Mouse (Mus musculus): ENCODE measurements around the gene Entpd1. TPM values are rescaled to one million over a fixed set of nuclear protein-coding genes. Genes with fewer than 3 reads are reported as not detected.

Entpd1 gene
- polyA plus RNA-seq, 1 experiment from 2014 or later = 10.0 TPM

- no peak for TF ChIP-seq CTCF (IDR thresholded peaks at IDR 0.05; ENCODE audit: low read depth)
- no peak for TF ChIP-seq EP300 (optimal IDR thresholded peaks at IDR 0.05)
- Histone ChIP-seq H3K4me3 (ENCODE audit: low read depth, low read length) (peak overlapping the region; percentile 35), H3K9ac (ENCODE audit: low read length) (peak overlapping the region; percentile 58), H3K27ac (replicated peaks) (peak overlapping the region; percentile 90), H3K27me3 (ENCODE audit: control insufficient read depth, insufficient read depth, low read length) (no peaks in the 10 kb centered on the region), H3K4me1 (replicated peaks; ENCODE audit: control insufficient read depth, insufficient read depth) (0 out of 2 replicates have a peak, but pooled peaks cover 4% of the 10 kb centered on the region), H3K4me2 (replicated peaks; ENCODE audit: low read depth) (peak overlapping the region; percentile 50), H3K36me3 (ENCODE audit: control insufficient read depth, insufficient read depth, low read length) (no peaks in the 10 kb centered on the region), H3K9me3 (ENCODE audit: control insufficient read depth, low read length) (no peaks in the 10 kb centered on the region)
- DNase-seq (ENCODE audit: low spot score) (no peak), ATAC-seq (ENCODE audit: low FRiP score, low TSS enrichment) (peak; percentile 6; the same call in 1 of the 2 replicates)
- WGBS = 7% methylated on average over 16 of the region's 16 CpGs
Measured at GRCm38 (mm10) chr19:40659651-40660478, 47.7 kb downstream of the Entpd1 start.

GRCm38 (mm10) chr19:40660510-40660909, 48.3 kb downstream of the Entpd1 start:
- Histone ChIP-seq H3K4me3 (ENCODE audit: low read depth, low read length) (peak overlapping the region; percentile 35), H3K9ac (ENCODE audit: low read length) (peak overlapping the region; percentile 58), H3K4me1 (replicated peaks; ENCODE audit: control insufficient read depth, insufficient read depth) (0 out of 2 replicates have a peak, but pooled peaks cover 4% of the 10 kb centered on the region), H3K9me3 (ENCODE audit: control insufficient read depth, low read length) (no peaks in the 10 kb centered on the region), H3K27ac (replicated peaks) (peak overlapping the region; percentile 90), H3K4me2 (replicated peaks; ENCODE audit: low read depth) (peak overlapping the region; percentile 50), H3K27me3 (ENCODE audit: control insufficient read depth, insufficient read depth, low read length) (no peaks in the 10 kb centered on the region), H3K36me3 (ENCODE audit: control insufficient read depth, insufficient read depth, low read length) (no peaks in the 10 kb centered on the region)
- TF ChIP-seq EP300 (optimal IDR thresholded peaks at IDR 0.05) = no peak
- 12% methylated on average over 9 of the region's 9 CpGs for WGBS
- DNase-seq (ENCODE audit: low spot score) = no peak
- ATAC-seq (ENCODE audit: low FRiP score, low TSS enrichment) = peak; percentile 24; the same call in 1 of the 2 replicates

- Histone ChIP-seq H3K27ac (replicated peaks) (peak overlapping the region; percentile 90), H3K4me3 (ENCODE audit: low read depth, low read length) (peak overlapping the region; percentile 35), H3K36me3 (ENCODE audit: control insufficient read depth, insufficient read depth, low read length) (no peaks in the 10 kb centered on the region), H3K4me2 (replicated peaks; ENCODE audit: low read depth) (peak overlapping the region; percentile 50), H3K9ac (ENCODE audit: low read length) (peak overlapping the region; percentile 58), H3K9me3 (ENCODE audit: control insufficient read depth, low read length) (no peaks in the 10 kb centered on the region), H3K27me3 (ENCODE audit: control insufficient read depth, insufficient read depth, low read length) (no peaks in the 10 kb centered on the region), H3K4me1 (replicated peaks; ENCODE audit: control insufficient read depth, insufficient read depth) (0 out of 2 replicates have a peak, but pooled peaks cover 4% of the 10 kb centered on the region)
- 79% methylated on average over 2 of the region's 2 CpGs for WGBS
- DNase-seq (ENCODE audit: low spot score) = no peak
- ATAC-seq (ENCODE audit: low FRiP score, low TSS enrichment) = no peak
- no peak for TF ChIP-seq EP300 (optimal IDR thresholded peaks at IDR 0.05)
- TF ChIP-seq CTCF (IDR thresholded peaks at IDR 0.05; ENCODE audit: low read depth) = no peak
Measured at GRCm38 (mm10) chr19:40661108-40661507, 48.9 kb downstream of the Entpd1 start.

DNA sequence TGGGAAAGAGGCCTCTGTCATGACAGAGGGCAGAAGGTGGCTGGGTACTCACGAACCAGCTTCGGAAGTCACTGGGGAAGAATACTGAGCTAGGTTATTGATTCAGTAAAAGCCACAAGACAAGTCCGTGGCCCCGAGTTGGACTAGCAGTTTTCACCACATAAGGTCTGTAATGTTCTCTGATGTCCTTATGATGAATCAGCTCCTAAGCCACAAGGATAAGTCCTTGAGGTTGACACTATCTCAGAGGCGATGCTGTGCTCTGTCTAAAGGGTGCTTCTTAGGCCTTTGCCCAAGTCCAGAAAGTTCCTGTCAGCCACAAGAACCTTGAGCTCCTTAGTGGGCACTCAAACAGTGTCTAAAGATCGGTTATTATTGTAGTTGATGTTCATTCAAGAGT, 49.7 kb downstream of the Entpd1 start:
- Histone ChIP-seq H3K36me3 (ENCODE audit: control insufficient read depth, insufficient read depth, low read length) (no peaks in the 10 kb centered on the region), H3K4me1 (replicated peaks; ENCODE audit: control insufficient read depth, insufficient read depth) (0 out of 2 replicates have a peak, but pooled peaks cover 4% of the 10 kb centered on the region), H3K27me3 (ENCODE audit: control insufficient read depth, insufficient read depth, low read length) (no peaks in the 10 kb centered on the region), H3K9me3 (ENCODE audit: control insufficient read depth, low read length) (no peaks in the 10 kb centered on the region), H3K9ac (ENCODE audit: low read length) (0 out of 2 replicates have a peak overlapping the region, but pooled peaks have one; percentile 4), H3K4me3 (ENCODE audit: low read depth, low read length) (no peak overlapping the region), H3K27ac (replicated peaks) (peak overlapping the region; percentile 40), H3K4me2 (replicated peaks; ENCODE audit: low read depth) (peak overlapping the region; percentile 50)
- no peak for DNase-seq (ENCODE audit: low spot score)
- no peak for TF ChIP-seq EP300 (optimal IDR thresholded peaks at IDR 0.05)
- TF ChIP-seq CTCF (IDR thresholded peaks at IDR 0.05; ENCODE audit: low read depth) = no peak
- no peak for ATAC-seq (ENCODE audit: low FRiP score, low TSS enrichment)
- 76% methylated on average over 6 of the region's 6 CpGs for WGBS

- Histone ChIP-seq H3K27ac (replicated peaks) (no peak overlapping the region; the same call in 1 of the 2 replicates), H3K9ac (ENCODE audit: low read length) (no peak overlapping the region), H3K4me1 (replicated peaks; ENCODE audit: control insufficient read depth, insufficient read depth) (0 out of 2 replicates have a peak, but pooled peaks cover 4% of the 10 kb centered on the region), H3K4me2 (replicated peaks; ENCODE audit: low read depth) (peak overlapping the region; percentile 50; the same call in 1 of the 2 replicates), H3K27me3 (ENCODE audit: control insufficient read depth, insufficient read depth, low read length) (no peaks in the 10 kb centered on the region), H3K36me3 (ENCODE audit: control insufficient read depth, insufficient read depth, low read length) (no peaks in the 10 kb centered on the region), H3K9me3 (ENCODE audit: control insufficient read depth, low read length) (no peaks in the 10 kb centered on the region), H3K4me3 (ENCODE audit: low read depth, low read length) (no peak overlapping the region)
- ATAC-seq (ENCODE audit: low FRiP score, low TSS enrichment) = no peak
- 22% methylated on average over 2 of the region's 2 CpGs for WGBS
- no peak for TF ChIP-seq CTCF (IDR thresholded peaks at IDR 0.05; ENCODE audit: low read depth)
- no peak for TF ChIP-seq EP300 (optimal IDR thresholded peaks at IDR 0.05)
- no peak for DNase-seq (ENCODE audit: low spot score)
Measured at GRCm38 (mm10) chr19:40662727-40663126, 50.6 kb downstream of the Entpd1 start.

DNA sequence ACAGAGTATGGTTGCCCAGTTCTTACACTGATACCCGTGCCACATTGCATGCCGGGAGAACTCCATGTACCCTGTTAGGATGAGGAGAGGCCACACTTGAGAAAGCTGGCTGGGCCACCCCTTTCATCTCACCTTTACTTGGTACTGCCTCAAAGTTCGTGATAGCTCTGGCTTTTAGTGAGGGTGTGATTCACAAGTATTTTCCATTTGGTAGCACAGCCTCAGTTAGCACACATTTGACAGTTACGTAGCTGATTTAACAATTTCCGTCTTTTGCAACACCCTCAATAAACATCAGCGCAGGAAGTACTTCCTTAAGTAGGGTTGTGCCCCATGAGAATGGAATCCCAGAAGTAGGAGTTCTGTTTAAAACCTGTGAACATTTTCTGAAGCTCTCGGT, 53.6 kb downstream of the Entpd1 start:
- WGBS = 76% methylated on average over 7 of the region's 7 CpGs
- Histone ChIP-seq H3K9ac (ENCODE audit: low read length) (no peak overlapping the region), H3K4me2 (replicated peaks; ENCODE audit: low read depth) (no peak overlapping the region), H3K27ac (replicated peaks) (no peak overlapping the region), H3K36me3 (ENCODE audit: control insufficient read depth, insufficient read depth, low read length) (no peaks in the 10 kb centered on the region), H3K27me3 (ENCODE audit: control insufficient read depth, insufficient read depth, low read length) (no peaks in the 10 kb centered on the region), H3K4me3 (ENCODE audit: low read depth, low read length) (no peak overlapping the region), H3K4me1 (replicated peaks; ENCODE audit: control insufficient read depth, insufficient read depth) (no peaks in the 10 kb centered on the region), H3K9me3 (ENCODE audit: control insufficient read depth, low read length) (no peaks in the 10 kb centered on the region)
- TF ChIP-seq EP300 (optimal IDR thresholded peaks at IDR 0.05) (no peak), CTCF (IDR thresholded peaks at IDR 0.05; ENCODE audit: low read depth) (no peak)
- ATAC-seq (ENCODE audit: low FRiP score, low TSS enrichment) (no peak), DNase-seq (ENCODE audit: low spot score) (no peak)

Measured in stomach, postnatal 0 days (tissue).